Mouse (Mus musculus) retina, embryonic 14.5 days (tissue): ENCODE results near the gene Rsc1a1.
A peak's percentile ranks its signal among the peaks of the same experiment; 100 is the strongest.

Experiments used
- DNase-seq: peaks from one replicate; pipeline ENCODE4 v3.0.0-alpha.2; 2015; ENCODE audit warnings: low spot score

Gene Rsc1a1

DNA sequence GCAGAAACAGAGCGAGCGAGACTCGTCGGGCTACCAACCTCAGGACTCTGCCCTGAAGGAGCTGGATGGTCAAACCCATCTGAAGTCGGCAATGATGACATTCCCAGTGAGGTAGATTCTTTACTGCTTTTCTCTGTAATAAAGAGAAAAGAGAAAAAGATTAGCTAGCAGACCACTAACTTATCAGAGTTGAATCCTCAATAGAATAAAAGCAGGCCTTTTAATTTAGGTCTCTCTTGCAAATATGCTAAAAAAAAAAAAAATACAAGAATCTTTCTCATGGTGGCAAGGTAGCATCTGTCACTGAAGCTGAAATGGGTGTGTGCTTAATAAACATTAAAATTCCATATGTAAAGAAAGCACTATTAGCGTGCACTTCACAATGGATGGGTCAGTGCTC is at the start of gene Rsc1a1:
TSS of gene Rsc1a1 (minus strand) at position 101 of the 400 bp plus-strand sequence.
- no peak for DNase-seq

DNA sequence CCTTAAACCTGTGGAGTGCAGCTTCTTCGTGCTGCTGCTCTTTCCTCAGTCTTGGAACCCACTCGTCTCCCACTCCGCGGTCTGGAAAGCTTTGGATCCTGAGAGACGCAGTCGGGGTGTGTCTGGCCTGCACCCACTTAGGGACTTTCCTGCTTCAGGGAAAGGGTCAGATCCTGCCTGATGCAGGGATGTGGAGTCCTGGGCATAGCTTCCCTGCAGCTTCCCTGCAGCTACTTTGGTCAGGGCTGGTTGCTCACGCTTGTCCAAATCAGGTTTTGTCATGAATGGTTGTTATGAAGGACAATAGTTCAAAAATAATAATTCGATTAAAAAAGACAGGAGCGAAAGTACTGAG is 49.8 kb upstream of the Rsc1a1 start:
- DNase-seq = no peak

DNA sequence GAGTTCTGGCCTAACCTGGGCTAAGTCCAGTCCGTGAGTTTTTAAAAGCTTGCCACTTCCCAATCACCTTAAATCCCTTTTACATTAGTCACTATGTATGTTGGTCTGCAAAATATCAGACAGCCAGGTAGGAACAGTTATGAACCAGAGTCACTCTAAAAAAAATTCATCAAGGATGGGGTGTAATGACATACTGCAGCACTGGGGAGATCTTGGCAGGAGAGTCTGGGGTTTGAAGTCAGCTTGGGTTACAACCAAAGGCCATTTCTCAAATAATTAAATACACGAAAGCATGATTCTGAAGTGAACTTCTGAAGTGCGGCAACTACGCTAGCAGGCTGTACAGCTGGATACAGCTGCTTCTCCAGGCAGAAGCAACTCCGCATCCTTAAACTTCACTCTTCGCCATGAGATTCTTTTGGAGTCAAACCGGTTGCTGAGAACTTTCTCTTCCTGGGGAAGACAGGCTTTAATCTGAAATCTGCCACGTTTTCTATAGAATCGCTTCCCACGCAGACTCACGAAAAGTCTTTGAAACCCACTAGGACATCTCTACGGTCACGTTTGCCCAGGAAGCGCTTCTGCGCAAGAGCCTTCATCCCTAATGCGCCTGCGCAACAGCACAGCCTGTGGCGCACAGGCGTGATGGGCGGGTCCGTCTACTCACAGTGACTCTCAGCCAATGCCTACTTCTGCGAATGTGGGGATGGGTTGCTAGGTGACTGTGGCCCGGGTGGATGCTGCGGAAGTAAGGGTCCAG is 49.2 kb upstream of the Rsc1a1 start:
- DNase-seq = peak; percentile 94

DNA sequence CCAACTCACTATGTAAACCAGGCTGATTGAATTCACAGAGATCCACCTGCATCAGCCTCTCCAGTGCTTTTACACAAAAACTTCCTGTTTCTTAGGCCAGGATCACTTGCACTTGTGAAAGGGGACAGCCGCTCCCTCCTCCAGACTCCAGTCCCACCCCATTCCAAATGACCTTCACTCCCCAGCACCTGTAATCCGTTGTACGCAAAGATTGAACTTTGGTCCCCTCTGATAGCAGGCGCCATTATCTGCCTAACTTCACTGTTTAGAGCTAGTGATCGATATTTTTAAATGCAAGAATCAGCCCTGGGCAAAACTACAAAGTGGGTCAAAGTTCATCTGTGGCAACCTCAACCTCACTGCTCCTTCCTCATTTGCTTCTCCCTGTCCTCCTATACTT is 46.4 kb upstream of the Rsc1a1 start:
- DNase-seq = no peak

DNA sequence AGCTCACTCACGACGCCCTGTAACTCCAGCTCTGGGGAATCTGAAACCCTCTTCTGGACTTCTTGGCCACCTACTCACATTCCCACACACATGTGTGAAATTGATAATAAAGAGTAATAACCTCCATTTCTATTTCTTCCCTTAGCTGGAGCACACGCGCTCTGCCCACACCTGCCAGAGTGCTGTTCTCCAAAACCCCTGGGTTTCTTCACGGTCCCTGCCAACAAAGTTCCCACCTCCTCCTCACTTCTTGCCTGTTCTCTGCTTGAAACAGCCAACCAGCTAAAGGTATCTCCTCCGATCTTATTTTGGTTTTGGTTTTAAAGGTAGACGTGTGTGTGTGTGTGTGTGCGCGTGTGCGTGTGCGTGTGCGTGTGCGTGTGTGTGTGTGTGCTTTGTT is 45.0 kb upstream of the Rsc1a1 start:
- DNase-seq = no peak

DNA sequence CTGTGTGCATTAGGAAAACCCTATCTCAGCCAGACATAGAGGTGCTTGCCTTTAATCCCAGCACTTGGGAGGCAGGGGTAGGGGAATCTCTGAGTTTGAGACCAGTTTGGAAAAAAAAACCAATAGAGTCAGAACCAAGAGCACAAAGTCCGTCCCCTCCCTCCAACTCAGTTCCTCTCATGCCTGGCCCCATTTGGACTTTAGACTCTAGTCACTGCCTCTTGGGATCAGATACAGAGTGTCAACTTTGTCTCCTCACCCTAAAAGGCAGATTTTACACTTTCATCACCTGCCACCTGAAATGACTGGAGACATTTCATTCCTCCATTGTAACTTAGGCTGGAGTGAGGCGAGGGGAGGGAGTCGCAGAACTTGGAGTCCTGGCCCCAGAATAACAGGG is 43.9 kb upstream of the Rsc1a1 start:
- DNase-seq = no peak

DNA sequence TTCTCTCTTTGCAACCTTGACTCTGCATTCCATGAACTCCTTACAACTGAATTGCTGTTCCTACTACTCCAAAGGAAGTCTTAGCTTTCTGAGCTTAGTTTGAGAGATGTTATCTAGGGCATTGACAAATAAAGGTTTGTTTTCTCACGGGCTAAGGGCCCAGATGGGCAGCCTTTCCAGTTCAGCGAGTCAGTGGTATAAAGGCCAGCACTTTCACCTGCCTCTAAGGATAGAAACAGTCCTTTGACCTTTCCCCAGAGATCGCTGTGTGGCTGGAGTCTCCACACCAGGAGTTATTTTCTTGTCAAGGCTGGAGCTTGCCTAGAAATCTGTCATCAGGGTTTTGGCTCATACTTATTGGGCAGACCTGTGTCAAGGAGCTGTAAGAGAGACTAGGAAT is 40.3 kb upstream of the Rsc1a1 start:
- DNase-seq = no peak

DNA sequence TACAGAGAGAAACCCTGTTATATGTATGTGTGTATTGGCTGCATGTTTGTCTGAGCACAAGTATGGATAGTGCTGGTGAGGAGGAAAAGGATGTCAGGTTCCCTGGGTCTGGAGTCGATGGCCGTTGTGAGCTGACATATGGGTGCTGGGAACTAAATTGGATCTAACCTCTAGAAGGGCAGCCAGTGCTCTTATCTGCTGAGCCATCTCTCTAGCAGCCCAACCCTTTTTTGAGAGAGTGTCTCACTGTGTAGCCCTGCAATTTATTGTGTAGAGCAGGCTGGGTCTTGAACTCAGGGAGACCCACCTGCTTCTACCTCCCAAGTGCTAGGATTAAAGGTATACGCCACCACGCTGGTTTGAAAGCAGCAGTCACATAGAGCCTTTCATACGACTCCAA is 39.9 kb upstream of the Rsc1a1 start:
- DNase-seq = no peak

DNA sequence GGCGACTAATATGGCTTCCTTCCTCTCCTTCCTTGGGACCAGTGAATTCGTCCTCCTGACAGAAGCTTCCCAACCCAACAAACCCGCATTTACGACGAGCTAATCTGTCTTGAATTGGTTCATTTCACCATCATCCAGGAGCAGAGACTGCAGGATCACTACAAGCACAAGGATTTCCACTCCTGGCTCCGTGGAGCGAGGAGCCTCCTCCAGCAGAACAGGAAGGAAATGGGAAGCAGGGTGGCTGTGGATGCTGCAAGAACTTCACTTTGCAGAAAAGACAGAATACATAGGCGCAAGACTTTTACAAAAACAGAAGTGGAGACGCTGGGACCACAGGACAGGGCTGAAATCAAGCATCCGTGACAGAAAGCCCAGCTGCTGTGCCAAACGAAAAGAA is 39.2 kb upstream of the Rsc1a1 start:
- no peak for DNase-seq

DNA sequence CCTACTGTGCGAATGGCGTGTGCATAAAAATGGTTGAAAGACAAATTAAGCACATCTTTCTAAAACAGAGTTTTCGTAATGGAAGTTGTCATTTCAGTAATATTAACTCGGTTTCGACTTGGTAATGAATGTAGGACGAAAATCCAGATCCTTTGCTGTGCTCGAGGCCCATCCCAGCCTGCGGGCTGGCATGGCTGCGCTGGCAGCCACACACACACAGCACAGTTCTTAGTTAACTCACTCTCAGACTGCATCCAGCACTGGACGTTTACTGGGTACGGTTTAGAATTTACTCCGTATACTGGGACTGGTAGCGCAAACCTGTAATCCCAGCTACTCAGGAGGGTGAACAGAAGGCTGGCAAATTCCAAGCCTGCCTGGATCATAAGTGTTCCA is 38.3 kb upstream of the Rsc1a1 start:
- DNase-seq = no peak

DNA sequence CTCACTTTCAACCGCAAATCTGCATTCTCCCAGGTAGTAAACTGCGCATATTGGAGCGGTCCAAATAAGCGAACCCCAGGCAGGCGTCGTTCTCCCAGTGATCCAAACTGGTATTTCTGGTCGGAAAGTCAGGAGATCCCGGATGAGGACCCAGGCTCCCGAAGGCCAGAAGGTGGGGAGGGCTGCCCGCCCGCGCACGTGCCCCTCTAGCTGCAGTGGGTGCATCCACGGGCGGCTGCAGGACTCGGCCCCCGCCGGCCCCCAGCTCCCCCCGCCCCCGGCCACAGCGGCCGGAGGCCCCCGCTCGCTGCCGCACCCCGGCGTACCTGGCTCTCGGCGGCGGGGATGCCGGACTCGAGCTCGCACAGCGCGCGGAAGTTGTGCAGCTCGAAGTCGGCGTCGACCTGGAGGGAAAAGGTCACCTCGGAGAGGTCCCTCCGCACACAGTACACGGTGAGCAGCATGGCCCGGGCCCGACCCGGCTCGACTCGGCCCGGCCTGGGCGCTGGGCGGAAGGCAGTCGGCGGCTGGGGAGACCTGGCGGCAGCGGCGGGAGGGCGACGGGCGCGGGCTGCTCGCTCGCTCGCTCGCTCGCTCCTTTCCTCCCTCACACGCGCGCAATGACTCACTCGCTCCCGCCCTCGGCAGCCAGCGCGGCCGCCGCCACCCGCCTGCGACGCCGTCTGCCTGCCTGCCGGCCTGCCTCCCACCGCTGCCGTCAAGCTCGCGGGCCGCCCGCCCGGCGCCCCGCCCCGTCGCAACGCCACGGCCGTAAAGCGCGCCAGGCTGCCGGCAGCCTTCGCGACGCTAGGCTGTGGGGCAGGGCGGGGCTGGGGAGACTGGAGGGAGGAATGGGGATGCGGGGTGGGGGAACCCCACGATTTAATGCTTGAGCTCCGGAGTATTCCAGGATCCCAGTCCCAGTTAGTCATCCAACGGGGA is 37.6 kb upstream of the Rsc1a1 start, which contains the start of gene Ddi2:
TSS of gene Ddi2 (minus strand) at position 689 of the 942 bp plus-strand sequence.
- peak; percentile 90 for DNase-seq

DNA sequence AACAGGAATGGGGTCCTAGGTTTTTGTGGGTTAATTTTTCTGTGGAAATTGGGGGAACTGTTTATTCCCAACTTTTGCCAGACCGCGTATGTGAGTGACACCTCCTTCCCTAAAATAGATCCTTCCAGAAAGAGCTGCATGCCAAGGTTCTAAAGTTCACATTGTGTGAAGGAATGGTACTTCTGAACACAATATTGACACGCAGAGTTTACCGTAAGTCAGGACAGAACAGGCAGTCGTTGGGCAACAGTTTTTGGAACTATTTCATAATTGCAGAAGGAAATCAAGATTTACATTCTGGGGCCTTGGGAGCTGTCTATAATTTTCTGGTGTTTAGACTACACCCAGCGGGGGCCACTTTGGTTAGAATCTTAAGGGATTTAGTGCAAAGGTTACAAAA is 36.6 kb upstream of the Rsc1a1 start:
- no peak for DNase-seq

DNA sequence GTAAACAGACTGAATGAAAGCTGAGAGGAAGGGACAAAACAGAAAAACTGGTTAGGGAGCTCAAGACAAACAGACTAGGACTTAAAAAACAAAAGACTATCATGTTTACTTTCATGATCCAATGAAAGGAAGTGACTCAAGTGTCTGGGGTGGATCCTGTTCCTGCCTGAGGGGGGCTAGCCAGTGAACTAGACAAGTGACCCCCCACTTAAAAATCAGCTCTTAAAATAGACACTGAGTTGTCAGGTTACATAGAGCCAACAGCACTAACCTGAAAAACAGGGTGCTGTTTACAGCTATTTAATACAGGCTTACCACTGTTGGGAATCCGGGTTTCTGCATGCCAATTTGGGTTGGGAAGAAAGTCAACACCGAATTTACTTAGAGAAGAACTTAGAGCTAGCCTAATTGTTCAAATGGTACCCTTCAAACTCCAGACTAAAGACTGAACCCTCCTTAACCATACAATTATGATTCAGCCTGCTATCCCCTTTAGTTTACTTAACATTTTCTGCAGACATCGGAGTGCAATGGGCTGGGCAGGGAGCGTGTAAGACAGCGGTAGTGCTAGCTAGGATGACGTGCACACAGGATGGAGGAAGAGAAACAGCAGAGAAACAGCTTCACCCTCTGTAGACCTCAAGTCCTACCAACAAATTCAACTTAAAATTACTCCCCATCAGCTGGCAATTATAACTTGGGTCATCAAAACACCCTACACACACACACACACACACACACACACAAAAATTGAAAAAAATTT is 35.5 kb upstream of the Rsc1a1 start:
- DNase-seq = no peak

DNA sequence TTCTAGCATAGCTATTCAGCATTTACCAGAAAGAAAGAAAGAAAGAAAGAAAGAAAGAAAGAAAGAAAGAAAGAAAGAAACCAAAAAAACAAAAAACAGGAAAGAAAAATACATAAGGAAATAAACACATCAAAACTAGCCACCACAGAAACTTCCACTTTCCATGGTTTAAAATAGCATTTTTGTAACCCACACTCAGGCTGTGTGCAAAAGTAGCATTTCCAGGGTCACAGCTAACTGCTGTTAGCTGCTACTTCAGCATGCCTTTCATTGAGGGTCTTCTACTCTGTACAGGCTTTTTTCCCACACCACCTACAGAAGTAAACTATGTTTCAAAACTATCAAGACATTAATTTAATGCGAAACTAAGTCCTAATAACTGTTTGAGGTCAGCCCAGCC is 33.9 kb upstream of the Rsc1a1 start:
- no peak for DNase-seq

DNA sequence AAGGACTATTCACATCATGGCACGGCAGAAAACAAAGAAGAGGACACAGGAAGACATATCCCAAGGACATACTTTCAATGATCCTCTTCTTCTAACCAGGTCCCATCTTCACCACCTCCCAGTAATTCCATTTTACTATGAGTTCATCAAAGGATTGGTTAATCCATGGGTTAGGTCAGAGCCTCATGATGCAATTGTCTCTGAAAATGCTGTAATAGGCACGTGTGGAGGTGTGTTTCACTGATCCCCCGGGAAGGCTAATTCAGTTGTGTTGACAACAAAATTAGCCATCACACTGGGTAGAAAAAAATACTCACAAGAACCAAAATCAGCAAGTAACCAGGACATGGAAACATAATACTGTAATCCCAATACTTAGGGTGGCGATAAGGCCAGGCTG is 32.2 kb upstream of the Rsc1a1 start:
- DNase-seq = no peak

DNA sequence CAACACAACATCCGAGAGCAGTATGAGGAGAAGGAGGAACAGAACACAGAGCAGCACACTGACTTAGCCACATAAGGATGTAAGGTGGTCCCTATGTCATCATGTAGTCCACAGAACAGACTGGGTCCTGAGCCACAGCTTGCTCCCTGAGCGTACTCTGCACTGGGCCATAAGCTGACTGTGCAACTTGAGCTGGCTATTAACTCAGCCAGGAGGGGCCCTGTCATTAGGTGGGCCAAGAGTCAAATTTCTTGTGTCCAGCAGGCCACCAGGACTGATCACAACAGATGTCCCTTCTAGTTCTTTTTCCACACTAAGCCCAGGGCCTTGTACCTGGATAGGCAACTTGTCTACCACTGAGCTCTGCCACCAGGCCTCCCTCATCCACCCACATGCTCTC is 29.6 kb upstream of the Rsc1a1 start:
- no peak for DNase-seq

DNA sequence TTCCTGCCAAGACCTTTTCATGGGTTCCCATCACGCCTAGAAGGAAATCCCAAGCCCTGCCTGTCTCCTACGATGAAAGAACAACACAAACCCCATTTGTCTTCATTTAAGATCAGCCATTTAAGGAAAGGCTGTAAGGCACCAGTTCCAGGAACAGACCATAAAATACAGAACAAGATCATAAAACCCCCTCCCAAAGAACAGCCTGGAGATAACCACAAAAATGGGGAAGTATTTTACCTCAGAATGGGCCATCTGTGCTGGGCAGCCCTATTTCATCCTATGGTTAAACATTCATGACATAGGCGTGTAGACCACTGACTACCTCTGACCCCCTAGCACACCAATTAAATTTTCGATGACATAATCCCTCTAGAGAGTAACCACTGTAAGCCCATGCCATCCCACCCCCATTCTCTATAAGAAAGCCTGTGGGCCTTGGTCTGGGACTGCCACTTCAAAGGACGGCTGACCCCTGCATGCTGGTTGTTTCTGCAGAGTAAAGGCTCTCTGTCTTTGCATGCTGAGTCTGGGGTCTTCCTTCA is 28.3 kb upstream of the Rsc1a1 start:
- DNase-seq = no peak

DNA sequence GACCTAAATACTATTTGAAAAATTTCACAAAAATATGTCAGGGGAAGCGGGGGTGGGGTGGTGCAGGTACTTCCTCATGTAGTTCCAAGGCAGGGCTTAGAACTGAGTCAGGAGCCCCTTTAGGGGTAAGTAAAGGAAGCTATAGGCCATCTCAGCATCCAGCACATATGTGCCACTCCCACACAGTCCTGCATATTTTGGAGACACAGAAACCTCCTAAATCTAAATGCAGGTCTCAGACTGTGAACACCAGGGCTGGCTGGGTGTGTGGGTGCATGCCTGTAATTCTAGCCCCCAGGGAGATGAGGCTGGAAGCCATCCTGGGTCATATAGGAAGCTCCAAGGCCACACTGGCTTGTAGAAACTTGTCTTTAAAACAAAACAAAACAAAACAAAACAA is 25.9 kb upstream of the Rsc1a1 start:
- no peak for DNase-seq

DNA sequence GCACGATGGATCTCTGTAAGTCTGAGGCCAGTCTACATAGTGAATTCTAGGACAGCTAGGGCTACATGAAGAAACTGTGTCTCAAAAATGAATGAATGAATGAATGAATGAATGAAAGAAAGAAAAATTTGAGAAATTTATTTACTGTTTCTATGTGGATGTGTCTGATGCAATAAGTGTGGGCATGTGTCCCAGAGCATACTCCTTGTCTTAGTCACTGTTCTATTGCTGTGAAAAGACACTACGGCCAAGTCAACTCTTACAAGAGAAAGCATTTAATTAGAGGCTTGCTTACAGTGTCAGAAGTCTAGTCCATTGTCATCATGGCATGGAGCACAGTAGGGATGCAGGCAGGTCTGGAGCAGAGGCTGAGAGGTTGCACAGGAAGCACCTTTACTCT is 23.6 kb upstream of the Rsc1a1 start:
- DNase-seq = no peak

DNA sequence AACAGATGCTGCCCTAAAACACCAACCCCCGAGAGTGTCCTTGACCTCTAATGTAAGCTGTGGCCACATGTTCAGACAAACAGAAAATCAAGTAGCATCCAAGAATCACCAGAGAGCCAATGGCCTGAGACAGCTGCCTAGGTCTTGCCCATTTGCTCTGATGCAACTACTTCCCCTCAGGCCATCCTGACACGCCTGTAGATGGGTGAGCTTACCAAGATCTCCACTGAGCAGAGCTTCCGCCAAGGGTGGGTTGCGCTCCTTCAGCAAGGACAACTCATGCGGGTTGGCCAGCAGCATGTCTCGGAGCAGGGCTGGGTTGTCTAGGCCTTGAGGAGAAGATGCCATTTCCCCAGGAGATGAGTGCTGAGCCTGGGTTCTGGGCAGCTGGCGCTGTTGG is 22.6 kb upstream of the Rsc1a1 start:
- no peak for DNase-seq

DNA sequence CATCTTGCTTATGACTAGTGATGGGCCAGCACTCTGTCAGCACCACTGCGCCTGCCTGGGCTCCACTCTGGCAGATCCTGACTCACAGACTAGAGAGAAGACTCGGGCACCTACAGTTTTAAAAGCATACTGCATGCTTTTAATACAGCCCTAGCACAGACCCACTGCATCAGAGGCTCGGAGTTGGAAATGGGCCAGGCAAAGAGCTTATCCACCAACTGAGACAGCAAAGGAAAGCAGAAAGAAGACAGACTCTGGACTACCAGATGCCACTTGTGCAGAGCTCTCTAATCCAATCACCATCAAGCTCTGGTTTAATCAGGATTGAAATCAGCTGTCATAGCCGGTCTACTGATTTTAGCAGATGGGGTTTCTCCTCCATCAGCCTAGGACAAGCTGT is 19.9 kb upstream of the Rsc1a1 start:
- peak; percentile 77 for DNase-seq

DNA sequence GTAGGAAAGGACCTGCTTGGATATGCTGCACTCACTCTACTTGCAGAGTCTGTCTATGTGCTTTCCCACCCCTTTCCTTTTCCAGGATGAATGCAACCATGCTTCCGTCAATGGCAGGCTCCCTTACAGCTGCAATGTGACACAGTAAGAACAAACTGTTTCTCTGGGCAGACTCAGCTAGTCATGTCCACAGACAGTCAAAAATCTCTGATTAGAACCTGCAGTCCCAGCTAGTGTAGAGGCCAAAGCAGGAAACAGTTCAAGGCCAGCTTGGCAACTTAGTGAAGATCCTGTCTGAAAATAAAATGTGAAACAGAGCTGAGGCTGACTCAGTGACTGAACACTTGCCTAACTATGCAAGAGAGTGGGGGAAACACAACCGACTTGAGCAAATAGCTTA is 19.2 kb upstream of the Rsc1a1 start:
- DNase-seq = no peak
